Mouse (Mus musculus) T-cell, adult 2 months (primary cell): ENCODE measurements around the gene Galc.
"Not testable (repeated sequence)": the region's sequence is repeated elsewhere in the genome, so short reads cannot be mapped to it uniquely, and the experiment has no call there.

ENCODE experiments used
- DNase-seq: peaks from one replicate; pipeline ENCODE4 v3.0.0; 2022; ENCODE audit warnings: low spot score

The Galc gene

DNA sequence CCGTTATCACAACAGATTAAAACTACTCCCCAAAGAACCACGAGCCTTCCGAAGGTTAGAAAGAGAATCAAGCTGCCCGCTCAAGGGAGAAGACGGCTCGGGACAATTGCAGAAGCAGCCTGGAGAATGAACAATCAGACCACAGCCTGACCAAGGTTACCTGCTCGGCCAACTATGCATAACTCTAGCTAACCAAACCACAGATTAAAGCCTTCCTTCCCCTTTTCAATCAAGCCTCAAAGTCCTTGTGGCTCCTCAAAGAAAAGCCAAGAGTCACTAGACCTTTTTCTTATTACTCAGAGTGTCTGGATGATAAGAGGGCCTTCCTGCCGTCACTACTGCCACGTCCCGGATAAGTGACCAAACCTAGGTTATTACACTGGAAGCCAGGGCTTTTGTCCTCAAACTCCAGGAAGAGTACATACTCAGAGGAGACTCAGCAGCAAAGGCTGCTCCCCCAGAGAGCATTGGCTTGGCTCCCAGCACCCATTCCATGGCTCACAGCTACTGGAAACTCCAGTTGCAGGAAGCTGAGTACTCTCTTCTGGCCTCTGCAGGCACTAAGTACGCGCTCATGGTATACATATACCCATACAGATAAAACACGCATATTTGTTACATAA is 3.8 kb downstream of the Galc start:
- no peak for DNase-seq

- DNase-seq, result no peak
These were observed 6.8 kb downstream of the Galc start for GRCm38 (mm10) chr12:98252417-98252816.

DNA sequence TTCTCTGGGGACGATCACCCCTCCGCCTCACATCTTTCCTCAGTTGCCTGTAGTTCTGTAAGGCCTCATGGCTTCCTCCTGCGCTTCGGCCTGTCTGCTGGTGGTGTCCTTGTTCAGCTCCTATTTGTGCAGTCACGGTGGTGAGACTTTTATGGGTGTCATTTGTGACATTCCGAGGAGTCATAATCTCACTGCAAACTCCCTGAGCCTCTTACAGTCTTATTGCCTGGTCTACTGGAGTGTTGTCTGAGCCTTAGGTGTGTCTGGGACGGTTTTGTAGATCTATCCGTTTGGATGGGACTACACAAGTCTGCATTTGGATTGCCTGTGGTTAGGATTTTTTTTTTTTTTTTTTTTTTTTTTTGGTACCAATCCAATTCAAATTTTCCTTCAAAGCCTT is 8.9 kb downstream of the Galc start:
- DNase-seq, result no peak

GRCm38 (mm10) chr12:98249671-98250070 is 9.6 kb downstream of the Galc start:
- DNase-seq, result no peak

GRCm38 (mm10) chr12:98246835-98247234 is 12.4 kb downstream of the Galc start:
- DNase-seq, result peak; percentile 81

DNA sequence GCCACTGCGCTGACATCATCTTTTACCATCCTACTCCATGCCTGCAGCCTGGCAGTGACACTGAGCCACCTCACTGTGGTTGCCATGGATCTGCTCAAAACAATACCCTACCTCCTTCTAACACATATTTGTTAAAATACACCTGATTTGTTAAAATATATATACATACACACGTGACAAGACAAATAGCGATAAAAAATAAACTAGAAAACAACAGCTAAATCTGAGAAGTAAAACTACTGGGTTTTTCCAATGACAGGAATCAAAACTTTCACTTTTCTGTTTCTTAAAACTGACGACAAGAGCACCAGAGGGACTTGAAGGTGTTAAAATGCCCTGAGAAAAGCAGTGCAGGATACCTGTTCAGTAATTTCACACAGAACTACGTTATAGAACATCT is 14.4 kb downstream of the Galc start:
- no peak for DNase-seq

DNA sequence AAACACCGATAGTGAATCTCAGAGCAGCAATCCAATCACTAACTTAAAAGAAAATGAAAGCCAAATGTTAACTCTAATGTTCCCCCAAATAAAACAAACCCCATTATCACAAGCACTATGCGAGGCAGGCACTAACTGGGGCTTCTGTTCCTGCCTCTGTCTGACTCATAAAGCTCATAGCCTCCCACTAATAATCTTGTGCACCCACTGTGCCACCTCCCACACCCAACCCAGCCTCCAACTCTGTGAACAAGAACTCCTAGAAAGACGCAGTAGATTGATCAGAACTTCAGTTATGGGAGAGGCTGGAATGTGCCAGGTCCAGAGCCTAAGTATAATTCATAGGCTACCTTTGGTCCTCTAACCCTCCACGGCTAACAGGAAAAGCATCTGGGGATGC is 15.1 kb downstream of the Galc start:
- DNase-seq, result no peak

DNA sequence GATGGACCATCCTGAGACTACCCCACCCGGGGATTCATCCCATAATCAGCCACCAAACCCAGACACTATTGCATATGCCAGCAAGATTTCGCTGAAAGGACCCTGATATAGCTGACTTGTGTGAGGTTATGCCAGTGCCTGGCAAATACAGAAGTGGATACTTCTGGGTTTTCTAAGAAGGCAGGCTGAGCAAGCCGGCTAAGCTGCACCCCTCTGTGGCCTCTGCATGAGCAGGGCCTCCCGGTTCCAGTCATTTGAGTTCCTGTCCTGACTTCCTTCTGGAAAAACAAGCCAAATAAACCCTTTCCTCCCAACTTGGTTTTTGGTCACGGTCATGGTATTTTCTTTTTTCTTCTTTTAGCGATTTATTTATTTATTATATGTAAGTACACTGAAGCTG is 20.8 kb downstream of the Galc start:
- not testable (repeated sequence) for DNase-seq

GRCm38 (mm10) chr12:98227037-98227436 is 32.2 kb downstream of the Galc start:
- DNase-seq, result no peak

DNA sequence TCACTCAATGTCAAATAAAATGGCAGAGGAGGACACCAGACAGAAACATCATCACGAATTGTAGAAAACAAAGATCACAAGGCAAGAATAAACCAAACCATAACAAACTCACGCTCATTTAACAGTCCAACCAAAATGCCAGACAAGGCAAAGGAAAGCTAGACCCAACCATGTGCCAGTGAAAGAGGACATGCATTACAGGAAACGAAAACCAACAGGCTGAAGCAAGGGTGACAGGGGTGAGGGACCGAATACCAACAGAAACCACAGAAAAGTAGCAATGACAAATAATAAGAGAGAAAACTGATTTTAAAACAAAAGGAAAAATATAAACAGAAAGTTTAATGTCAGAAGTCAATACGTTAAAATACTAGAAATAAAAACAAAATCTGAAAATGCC is 36.0 kb downstream of the Galc start:
- no peak for DNase-seq

GRCm38 (mm10) chr12:98216432-98216831 is 42.8 kb downstream of the Galc start:
- no peak for DNase-seq

DNA sequence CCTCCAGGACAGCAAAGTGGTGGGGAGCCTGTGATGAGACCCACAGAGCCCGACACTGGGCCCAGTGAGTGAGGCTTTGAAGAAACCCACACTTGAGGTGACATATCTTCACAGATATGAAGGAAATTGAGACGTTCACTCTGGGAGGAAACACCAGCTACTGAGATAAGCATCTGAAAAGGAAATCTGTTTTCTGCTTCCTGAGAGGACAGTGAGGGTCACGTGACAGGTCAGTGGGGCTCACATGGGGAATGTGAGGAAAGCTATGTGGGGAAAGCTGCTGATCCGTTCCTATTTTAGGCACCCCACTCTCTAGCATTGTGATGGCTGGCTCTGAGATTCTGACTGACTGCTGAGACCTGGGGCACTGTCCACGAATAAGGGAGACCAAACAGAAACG is 43.7 kb downstream of the Galc start:
- DNase-seq, result peak; percentile 8

- DNase-seq, result no peak
These were observed 45.1 kb downstream of the Galc start for GRCm38 (mm10) chr12:98214191-98214590.

DNA sequence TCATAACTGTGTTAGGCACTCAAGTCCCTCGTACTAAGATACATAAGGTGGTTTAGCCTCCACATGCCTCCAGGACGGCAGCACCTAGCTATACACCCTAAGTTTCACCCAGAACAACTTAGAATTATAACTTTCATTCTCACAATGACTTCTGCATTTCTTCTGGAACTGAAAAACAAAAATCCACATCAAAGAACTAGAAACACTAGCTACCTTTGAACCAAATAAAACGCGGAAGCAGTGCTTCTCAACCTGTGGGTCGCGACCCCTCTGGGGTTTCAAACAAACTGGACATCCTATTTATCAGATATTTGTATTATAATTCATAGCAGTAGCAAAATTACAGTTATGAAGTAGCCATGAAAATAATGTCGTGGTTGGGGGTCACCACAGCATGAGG is 45.5 kb downstream of the Galc start:
- no peak for DNase-seq

GRCm38 (mm10) chr12:98213332-98213731 is 45.9 kb downstream of the Galc start:
- no peak for DNase-seq

DNA sequence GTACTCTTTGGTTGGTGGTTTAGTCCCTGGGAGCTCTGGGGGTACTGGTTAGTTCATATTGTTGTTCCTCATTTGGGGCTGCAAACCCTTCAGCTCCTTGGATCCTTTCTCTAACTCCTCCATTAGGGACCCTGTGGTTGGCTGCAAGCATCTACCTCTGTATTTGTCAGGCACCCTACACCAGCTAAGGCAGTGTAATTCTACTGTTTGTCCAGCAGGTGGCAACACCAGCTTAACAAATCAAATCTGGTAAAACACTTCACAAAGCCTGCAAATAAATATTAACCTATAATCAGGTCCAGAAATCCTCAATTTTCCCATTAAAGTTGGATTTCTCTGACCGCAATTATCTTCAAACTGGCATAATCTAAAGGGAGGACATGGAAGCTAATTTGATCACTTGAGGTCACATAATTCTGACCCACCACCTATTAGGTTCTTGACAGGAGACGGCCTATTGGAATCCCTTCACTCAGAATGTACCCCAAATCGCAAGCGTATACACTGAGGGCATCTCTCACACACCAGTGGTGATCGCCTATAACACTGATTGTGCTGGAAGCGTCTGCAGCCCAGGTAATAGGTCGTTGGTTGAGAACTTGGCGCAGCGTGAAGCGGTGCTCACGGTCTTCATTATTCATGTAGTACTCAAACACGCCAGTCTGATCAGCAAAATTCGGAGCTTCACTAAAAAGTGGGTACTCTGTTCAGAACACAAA is 46.6 kb downstream of the Galc start:
- peak; percentile 29 for DNase-seq

GRCm38 (mm10) chr12:98210495-98210894 is 48.8 kb downstream of the Galc start:
- no peak for DNase-seq

DNA sequence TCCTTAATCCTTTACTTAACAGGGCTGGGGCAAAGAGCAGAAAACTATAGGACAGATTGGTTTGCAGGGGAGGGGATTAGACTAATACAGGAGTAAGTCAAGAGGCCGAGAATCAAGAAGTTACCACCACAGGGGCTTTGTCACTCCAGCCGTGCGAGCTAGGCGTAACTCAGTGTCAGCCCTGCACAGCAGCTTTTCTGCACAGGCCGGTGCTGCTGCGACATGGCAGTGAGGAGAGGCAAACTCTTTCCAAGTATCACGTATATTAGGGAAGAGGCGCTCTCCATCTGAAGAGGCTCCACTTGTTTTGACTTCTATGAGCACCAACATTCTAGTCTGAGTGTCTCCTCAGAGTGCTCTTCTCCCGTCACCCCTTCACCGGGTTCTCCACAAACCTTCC is 51.2 kb downstream of the Galc start:
- no peak for DNase-seq

DNA sequence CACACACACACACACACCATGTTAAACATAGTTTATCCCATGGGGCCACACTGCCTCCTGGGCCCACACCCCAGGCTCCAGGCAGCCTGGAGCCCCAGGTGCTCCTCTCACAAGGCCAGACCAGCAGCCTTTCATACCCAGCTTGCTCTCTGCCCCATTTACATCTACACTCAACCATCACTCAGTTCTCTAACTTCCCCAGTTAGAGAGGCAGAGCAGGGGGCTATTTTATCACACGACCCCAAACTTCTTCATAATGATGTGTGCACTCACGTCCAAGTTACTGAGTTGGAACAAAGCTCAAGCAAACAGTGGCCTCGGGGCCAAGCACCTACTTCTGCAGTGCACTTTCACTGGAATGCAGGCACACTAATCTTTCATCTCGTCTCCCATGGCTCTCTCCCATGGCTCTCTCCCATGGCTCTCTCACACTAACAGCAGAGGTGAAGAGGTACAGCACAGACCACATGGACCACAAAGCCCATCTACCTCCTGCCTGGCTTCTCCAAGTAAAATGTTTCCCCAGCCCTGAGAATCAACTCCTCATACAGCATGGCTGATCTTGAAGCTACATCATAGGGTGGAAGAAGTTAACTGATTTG is 53.7 kb downstream of the Galc start:
- DNase-seq, result no peak

GRCm38 (mm10) chr12:98197401-98197800 is 61.9 kb downstream of the Galc start:
- no peak for DNase-seq

GRCm38 (mm10) chr12:98190201-98190600 is 69.1 kb downstream of the Galc start:
- DNase-seq, result no peak

GRCm38 (mm10) chr12:98189096-98189495 is 70.2 kb downstream of the Galc start:
- no peak for DNase-seq

DNA sequence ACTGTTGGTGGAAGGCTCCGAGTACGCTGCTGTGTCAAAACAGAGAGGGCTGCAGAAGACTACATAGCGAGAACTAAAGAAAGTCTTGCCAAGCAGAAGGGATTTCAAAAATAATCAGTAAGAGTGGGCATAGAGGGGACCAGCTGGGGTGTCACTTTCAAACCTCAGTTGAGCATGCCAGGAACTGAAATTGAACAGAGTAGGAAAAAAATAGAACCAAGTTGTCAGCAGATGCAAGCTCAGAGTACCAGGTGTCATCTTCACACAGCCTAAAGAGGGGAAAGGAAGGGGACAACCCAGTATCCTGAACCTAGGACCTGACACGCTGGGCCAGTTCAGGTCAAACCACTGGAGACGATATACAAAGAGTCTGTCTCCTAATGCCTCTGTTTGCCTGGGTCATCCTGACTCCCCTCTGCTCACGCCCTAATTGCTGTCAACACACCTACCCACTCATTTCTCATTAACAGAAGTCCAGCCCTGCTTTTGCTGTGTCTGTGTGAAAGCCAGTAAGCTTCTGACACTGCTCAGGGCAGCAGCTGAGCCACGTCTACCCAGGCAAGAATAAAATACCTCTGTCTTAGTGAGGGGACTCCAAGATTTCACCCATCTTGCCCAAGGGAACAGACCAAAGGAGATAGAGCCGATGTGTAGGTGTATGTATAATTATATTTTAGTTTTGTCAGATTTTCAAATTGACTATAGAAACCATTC is 71.9 kb downstream of the Galc start:
- no peak for DNase-seq
